Mouse (Mus musculus) splenic B cell, adult 2 months (primary cell): ENCODE data around the gene Aida.

Source experiments
- DNase-seq: peaks from one replicate; pipeline ENCODE4 v3.0.0-alpha.2; 2011; ENCODE audit warnings: low read depth, low spot score
- H3K27me3 ChIP-seq: 2 replicates; pipeline ENCODE4 v1.6.1; 2012; ENCODE audit warnings: mild to moderate bottlenecking, low read length, moderate library complexity, mixed read lengths; ENCODE audit not compliant: control insufficient read depth, poor library complexity, insufficient read depth, severe bottlenecking
- H3K36me3 ChIP-seq: 2 replicates; pipeline ENCODE4 v1.6.1; 2012; ENCODE audit warnings: mild to moderate bottlenecking, low read length, moderate library complexity, mixed read lengths; ENCODE audit not compliant: control insufficient read depth, poor library complexity, insufficient read depth, severe bottlenecking

Gene Aida

GRCm38 (mm10) chr1:183296465-183296864 lies at the start of gene Aida:
Gene Aida, plus strand, starts transcription at chr1:183296590.
- Histone ChIP-seq H3K27me3 (no peaks in the 10 kb centered on the region), H3K36me3 (no peaks in the 10 kb centered on the region)
- DNase-seq = peak; percentile 60

DNA sequence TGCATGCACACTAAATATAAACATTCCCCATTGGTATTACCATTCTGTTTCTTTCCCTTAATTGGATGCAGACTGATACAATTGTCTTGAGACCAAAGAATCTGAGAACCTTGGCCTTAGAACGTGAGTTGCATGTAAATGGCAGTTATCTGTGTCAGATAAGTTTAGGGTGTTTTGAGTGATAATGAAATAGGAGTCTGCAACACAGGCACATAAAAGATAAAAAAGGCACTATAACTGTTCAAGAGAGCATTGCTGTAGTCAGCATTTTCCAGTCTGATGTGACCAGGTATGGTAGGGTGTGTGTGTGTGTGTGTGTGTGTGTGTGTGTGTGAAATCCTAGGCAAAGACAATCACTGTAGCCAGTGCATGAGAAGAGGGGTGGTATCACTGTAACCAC lies 48.2 kb upstream of the Aida start:
- Histone ChIP-seq H3K27me3 (no peaks in the 10 kb centered on the region), H3K36me3 (no peaks in the 10 kb centered on the region)
- DNase-seq = no peak

- 0 out of 2 replicates have a peak, but pooled peaks cover 2% of the 10 kb centered on the region for H3K27me3 ChIP-seq
- no peak for DNase-seq
- H3K36me3 ChIP-seq = no peaks in the 10 kb centered on the region
Measured at GRCm38 (mm10) chr1:183250612-183251011, 45.8 kb upstream of the Aida start.

GRCm38 (mm10) chr1:183251818-183252217 lies 44.6 kb upstream of the Aida start:
- Histone ChIP-seq H3K36me3 (no peaks in the 10 kb centered on the region), H3K27me3 (0 out of 2 replicates have a peak, but pooled peaks cover 2% of the 10 kb centered on the region)
- DNase-seq = no peak

DNA sequence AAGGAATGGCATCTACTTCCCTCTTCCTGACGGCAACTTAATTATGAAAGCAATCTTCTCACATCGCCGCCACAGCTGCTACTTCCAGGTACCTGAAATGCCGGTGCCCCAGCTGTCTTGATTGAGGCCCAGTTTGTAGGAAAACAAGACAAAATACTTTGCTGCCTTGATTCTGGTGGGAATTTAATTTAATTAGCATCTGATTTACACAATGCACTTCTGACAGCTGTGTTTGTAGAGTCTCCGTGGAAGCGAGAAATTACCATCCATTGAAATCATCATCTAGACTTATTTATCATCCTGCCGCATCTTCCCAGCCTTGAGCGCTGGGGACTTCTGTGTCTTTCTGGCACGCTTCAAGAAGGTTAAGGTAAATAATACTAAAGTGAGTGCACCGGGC lies 43.8 kb upstream of the Aida start:
- DNase-seq = no peak
- no peaks in the 10 kb centered on the region for H3K36me3 ChIP-seq
- 0 out of 2 replicates have a peak, but pooled peaks cover 2% of the 10 kb centered on the region for H3K27me3 ChIP-seq

GRCm38 (mm10) chr1:183264145-183265008 lies 32.0 kb upstream of the Aida start:
- Histone ChIP-seq H3K36me3 (no peaks in the 10 kb centered on the region), H3K27me3 (no peaks in the 10 kb centered on the region)
- DNase-seq = peak; percentile 25

DNA sequence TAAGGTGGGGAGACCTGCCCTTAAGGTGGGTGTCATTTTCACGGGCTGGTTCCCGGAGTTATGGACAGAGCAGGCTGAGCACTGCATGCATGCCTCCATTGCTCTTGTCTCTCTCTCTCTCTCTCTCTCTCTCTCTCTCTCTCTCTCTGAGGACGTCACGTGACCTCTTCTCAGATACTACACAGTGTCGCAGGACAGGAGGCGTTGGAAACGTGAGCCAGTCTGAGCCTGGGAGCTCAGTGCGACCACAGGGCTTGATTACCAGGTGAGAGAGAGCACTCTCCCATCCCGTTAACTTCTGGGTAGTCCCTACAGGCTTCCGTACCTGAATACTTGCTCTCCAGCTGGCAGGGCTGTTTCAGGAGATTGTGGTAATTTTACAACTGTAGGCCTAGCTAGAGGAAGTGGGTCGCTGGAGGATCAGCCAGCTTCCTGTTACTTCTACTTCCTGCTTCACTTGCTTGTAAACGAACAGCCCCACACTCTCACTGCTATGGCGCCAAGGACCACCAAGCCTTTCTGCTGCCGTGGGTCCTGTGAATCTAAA lies 30.4 kb upstream of the Aida start:
- Histone ChIP-seq H3K36me3 (no peaks in the 10 kb centered on the region), H3K27me3 (no peaks in the 10 kb centered on the region)
- peak; percentile 17 for DNase-seq

GRCm38 (mm10) chr1:183267666-183268065 lies 28.7 kb upstream of the Aida start:
- no peaks in the 10 kb centered on the region for H3K27me3 ChIP-seq
- DNase-seq = no peak
- no peaks in the 10 kb centered on the region for H3K36me3 ChIP-seq

GRCm38 (mm10) chr1:183272867-183273818 lies 23.2 kb upstream of the Aida start:
- no peaks in the 10 kb centered on the region for H3K27me3 ChIP-seq
- peak; percentile 57 for DNase-seq
- H3K36me3 ChIP-seq = no peaks in the 10 kb centered on the region

- no peaks in the 10 kb centered on the region for H3K36me3 ChIP-seq
- DNase-seq = no peak
- no peaks in the 10 kb centered on the region for H3K27me3 ChIP-seq
Measured at GRCm38 (mm10) chr1:183274385-183274784, 22.0 kb upstream of the Aida start.

- no peak for DNase-seq
- H3K36me3 ChIP-seq = 0 out of 2 replicates have a peak, but pooled peaks cover 5% of the 10 kb centered on the region
- H3K27me3 ChIP-seq = no peaks in the 10 kb centered on the region
Measured at GRCm38 (mm10) chr1:183275763-183276162, 20.6 kb upstream of the Aida start.

- Histone ChIP-seq H3K27me3 (no peaks in the 10 kb centered on the region), H3K36me3 (peaks cover 11% of the 10 kb centered on the region)
- DNase-seq = no peak
Measured at GRCm38 (mm10) chr1:183288351-183288750, 8.0 kb upstream of the Aida start.

DNA sequence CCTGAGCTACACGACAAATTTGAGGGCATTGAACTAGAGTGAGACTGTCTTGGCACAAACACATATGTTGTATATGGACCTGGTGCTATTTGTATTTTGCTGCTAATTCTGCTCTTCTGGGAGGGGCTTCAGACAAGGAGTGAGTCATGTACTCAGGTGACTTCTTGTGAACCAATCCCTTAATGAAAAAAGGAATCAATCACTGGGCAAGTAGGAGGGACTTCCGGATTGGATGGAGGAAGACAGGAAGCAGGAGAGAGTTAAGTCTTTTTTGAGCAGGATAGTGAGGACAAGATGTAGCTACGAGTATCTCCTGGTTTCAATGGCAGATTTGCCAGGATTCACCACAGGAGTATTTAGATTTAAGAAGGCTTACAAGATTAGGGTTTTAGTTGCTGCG lies 6.8 kb upstream of the Aida start:
- peaks cover 9% of the 10 kb centered on the region for H3K36me3 ChIP-seq
- DNase-seq = no peak
- H3K27me3 ChIP-seq = no peaks in the 10 kb centered on the region

GRCm38 (mm10) chr1:183296877-183297383 lies 540 bp downstream of the Aida start, which contains the start of gene Brox:
Gene Brox, minus strand, starts transcription at chr1:183297269.
- DNase-seq = peak; percentile 93
- no peaks in the 10 kb centered on the region for H3K27me3 ChIP-seq
- no peaks in the 10 kb centered on the region for H3K36me3 ChIP-seq
